Mouse (Mus musculus) embryonic facial prominence, embryonic 13.5 days (tissue): ENCODE results near the gene Morf4l1. TPM values are rescaled to one million over a fixed set of nuclear protein-coding genes. Genes with fewer than 3 reads are reported as not detected.

Source experiments
- ATAC-seq: fragments of 200-750 bp; cut with Nextera tagmentation; 2 replicates; pipeline ENCODE4 v1.8.0; 2017; ENCODE audit warnings: low read depth; ENCODE audit not compliant: insufficient number of reproducible peaks, insufficient read depth, low FRiP score, low TSS enrichment
- H3K27ac ChIP-seq: fragments of 300-500 bp; sonication (generic); 2 replicates; pipeline ENCODE4 v1.5.1; 2015; ENCODE audit warnings: moderate library complexity, mild to moderate bottlenecking, inconsistent platforms
- H3K27me3 ChIP-seq: fragments of 300-500 bp; sonication (generic); 2 replicates; pipeline ENCODE4 v1.6.1; 2015; ENCODE audit warnings: mild to moderate bottlenecking, inconsistent platforms
- H3K36me3 ChIP-seq: fragments of 300-500 bp; sonication (generic); 2 replicates; pipeline ENCODE4 v1.6.1; 2015; ENCODE audit warnings: mild to moderate bottlenecking, inconsistent platforms
- H3K4me1 ChIP-seq: fragments of 300-500 bp; sonication (generic); 2 replicates; pipeline ENCODE4 v1.6.1; 2015; ENCODE audit warnings: inconsistent platforms
- H3K4me2 ChIP-seq: fragments of 300-500 bp; sonication (generic); 2 replicates; pipeline ENCODE4 v1.6.1; 2015; ENCODE audit warnings: moderate library complexity, mild to moderate bottlenecking, inconsistent platforms
- H3K4me3 ChIP-seq: fragments of 300-500 bp; sonication (generic); 2 replicates; pipeline ENCODE4 v1.5.1; 2015; ENCODE audit warnings: mild to moderate bottlenecking, inconsistent platforms
- H3K9ac ChIP-seq: fragments of 300-500 bp; sonication (generic); 2 replicates; pipeline ENCODE4 v1.6.1; 2015; ENCODE audit warnings: mild to moderate bottlenecking, inconsistent platforms
- H3K9me3 ChIP-seq: fragments of 300-500 bp; sonication (generic); 2 replicates; pipeline ENCODE4 v1.6.1; 2016; ENCODE audit warnings: inconsistent platforms
- WGBS: fragments of 180-500 bp; shearing (Covaris S2); methylation state at CpG from one replicate; pipeline ENCODE4 v1.1.7; 2015; ENCODE audit warnings: mixed read lengths; 5-methylcytosine and 5-hydroxymethylcytosine counted together
- polyA plus RNA-seq: library from polyadenylated mRNA; unstranded; fragments of >200 nt; fragmentation: Nextera tagmentation; extraction: Ambion mirVana; gene quantifications from 2 replicates; pipeline ENCODE4 v1.2.1, GENCODE M21; 2015

The Morf4l1 gene
- polyA plus RNA-seq, result 516 and 565 TPM in 2 replicates

GRCm38 (mm10) chr9:90114567-90115307 is at the start of gene Morf4l1:
Gene Morf4l1, minus strand, starts transcription at chr9:90114774.
- no peaks in the 10 kb centered on the region for H3K27me3 ChIP-seq
- peak within 1 kb of the TSS; percentile 79 for H3K4me3 ChIP-seq
- H3K27ac ChIP-seq, result peak within 1 kb of the TSS; percentile 99
- no peaks in the 10 kb centered on the region for H3K9me3 ChIP-seq
- H3K9ac ChIP-seq, result peak within 1 kb of the TSS; percentile 94
- WGBS, result 1% methylated on average over 40 of the region's 40 CpGs
- H3K4me2 ChIP-seq, result peak within 1 kb of the TSS; percentile 83
- ATAC-seq, result peak; percentile 99
- H3K4me1 ChIP-seq, result peaks cover 14% of the 10 kb centered on the region
- H3K36me3 ChIP-seq, result no peaks in the 10 kb centered on the region

GRCm38 (mm10) chr9:90163749-90164095 is 49.1 kb upstream of the Morf4l1 start:
- Histone ChIP-seq H3K9me3 (no peaks in the 10 kb centered on the region; the same call in 1 of the 2 replicates), H3K4me3 (peak overlapping the region; percentile 77), H3K4me2 (peak overlapping the region; percentile 92), H3K9ac (peak overlapping the region; percentile 88), H3K36me3 (no peaks in the 10 kb centered on the region), H3K27ac (no peak overlapping the region), H3K27me3 (no peaks in the 10 kb centered on the region), H3K4me1 (peaks cover 15% of the 10 kb centered on the region)
- under 1% methylated on average over 18 of the region's 18 CpGs for WGBS
- peak; percentile 18; the same call in 1 of the 2 replicates for ATAC-seq

GRCm38 (mm10) chr9:90162926-90163748 is 48.6 kb upstream of the Morf4l1 start, which contains the start of gene Adamts7:
Gene Adamts7, plus strand, starts transcription at chr9:90163069.
- Histone ChIP-seq H3K9me3 (no peaks in the 10 kb centered on the region; the same call in 1 of the 2 replicates), H3K9ac (peak within 1 kb of the TSS; percentile 88), H3K36me3 (no peaks in the 10 kb centered on the region), H3K27ac (peak within 1 kb of the TSS; percentile 77), H3K27me3 (no peaks in the 10 kb centered on the region), H3K4me3 (peak within 1 kb of the TSS; percentile 77), H3K4me1 (peaks cover 15% of the 10 kb centered on the region), H3K4me2 (peak within 1 kb of the TSS; percentile 92)
- peak; percentile 52 for ATAC-seq
- WGBS, result under 1% methylated on average over 54 of the region's 60 CpGs

- no peaks in the 10 kb centered on the region for H3K36me3 ChIP-seq
- ATAC-seq, result peak; percentile 80; the same call in 1 of the 2 replicates
- H3K4me1 ChIP-seq, result peaks cover 15% of the 10 kb centered on the region
- H3K9me3 ChIP-seq, result no peaks in the 10 kb centered on the region; the same call in 1 of the 2 replicates
- peak overlapping the region; percentile 88 for H3K9ac ChIP-seq
- peak overlapping the region; percentile 92 for H3K4me2 ChIP-seq
- peak overlapping the region; percentile 77 for H3K27ac ChIP-seq
- no peaks in the 10 kb centered on the region for H3K27me3 ChIP-seq
- peak overlapping the region; percentile 77 for H3K4me3 ChIP-seq
- 8% methylated on average over 20 of the region's 29 CpGs for WGBS
Observed at GRCm38 (mm10) chr9:90162243-90162925, 47.8 kb upstream of the Morf4l1 start.

GRCm38 (mm10) chr9:90146869-90147268 is 32.3 kb upstream of the Morf4l1 start:
- 74% methylated on average over 5 of the region's 5 CpGs for WGBS
- H3K4me1 ChIP-seq, result no peaks in the 10 kb centered on the region
- H3K9ac ChIP-seq, result no peak overlapping the region
- no peaks in the 10 kb centered on the region for H3K27me3 ChIP-seq
- no peak overlapping the region for H3K4me2 ChIP-seq
- no peaks in the 10 kb centered on the region for H3K36me3 ChIP-seq
- ATAC-seq, result no peak
- H3K27ac ChIP-seq, result no peak overlapping the region
- H3K4me3 ChIP-seq, result no peak overlapping the region
- H3K9me3 ChIP-seq, result no peaks in the 10 kb centered on the region

GRCm38 (mm10) chr9:90145788-90146187 is 31.2 kb upstream of the Morf4l1 start:
- 46% methylated on average over 2 of the region's 2 CpGs for whole genome bisulfite sequencing
- H3K4me3 ChIP-seq, result no peak overlapping the region
- ATAC-seq, result no peak

GRCm38 (mm10) chr9:90136678-90136965 is 22.0 kb upstream of the Morf4l1 start:
- Histone ChIP-seq H3K4me1 (no peaks in the 10 kb centered on the region), H3K9ac (no peak overlapping the region), H3K9me3 (no peaks in the 10 kb centered on the region), H3K4me3 (no peak overlapping the region), H3K27ac (no peak overlapping the region), H3K4me2 (no peak overlapping the region), H3K27me3 (no peaks in the 10 kb centered on the region), H3K36me3 (no peaks in the 10 kb centered on the region)
- ATAC-seq, result no peak
- WGBS, result 100% methylated on average over 1 of the region's 1 CpGs

More at GRCm38 (mm10) chr9:90145788-90146187, 31.2 kb upstream of the Morf4l1 start:
- Histone ChIP-seq H3K9me3 (no peaks in the 10 kb centered on the region), H3K27me3 (no peaks in the 10 kb centered on the region), H3K4me2 (no peak overlapping the region), H3K9ac (no peak overlapping the region), H3K36me3 (no peaks in the 10 kb centered on the region), H3K27ac (no peak overlapping the region), H3K4me1 (no peaks in the 10 kb centered on the region)

- Histone ChIP-seq H3K9ac (no peak overlapping the region), H3K4me3 (no peak overlapping the region), H3K9me3 (no peaks in the 10 kb centered on the region), H3K4me1 (no peaks in the 10 kb centered on the region), H3K27ac (no peak overlapping the region), H3K27me3 (no peaks in the 10 kb centered on the region), H3K4me2 (no peak overlapping the region), H3K36me3 (no peaks in the 10 kb centered on the region)
- ATAC-seq, result no peak
- whole genome bisulfite sequencing, result 72% methylated on average over 9 of the region's 9 CpGs
Observed at GRCm38 (mm10) chr9:90135963-90136677, 21.5 kb upstream of the Morf4l1 start.

- WGBS, result 83% methylated on average over 8 of the region's 8 CpGs
- Histone ChIP-seq H3K4me3 (no peak overlapping the region), H3K36me3 (no peaks in the 10 kb centered on the region), H3K27ac (no peak overlapping the region), H3K27me3 (no peaks in the 10 kb centered on the region), H3K9ac (no peak overlapping the region), H3K4me2 (no peak overlapping the region), H3K4me1 (no peaks in the 10 kb centered on the region), H3K9me3 (no peaks in the 10 kb centered on the region)
- ATAC-seq, result no peak
Observed at GRCm38 (mm10) chr9:90135466-90135865, 20.9 kb upstream of the Morf4l1 start.

- Histone ChIP-seq H3K36me3 (no peaks in the 10 kb centered on the region), H3K27ac (no peak overlapping the region), H3K9me3 (no peaks in the 10 kb centered on the region), H3K4me3 (no peak overlapping the region), H3K4me2 (no peak overlapping the region), H3K9ac (no peak overlapping the region), H3K27me3 (no peaks in the 10 kb centered on the region), H3K4me1 (no peaks in the 10 kb centered on the region)
- ATAC-seq, result no peak
- 64% methylated on average over 7 of the region's 7 CpGs for WGBS
Observed at GRCm38 (mm10) chr9:90133562-90134355, 19.2 kb upstream of the Morf4l1 start.
